Mouse (Mus musculus) induced T-regulatory cell, adult 2 months (primary cell): ENCODE measurements around the gene Irgc1.

ENCODE experiments used
- DNase-seq: peaks from one replicate; pipeline ENCODE4 v3.0.0-alpha.2; 2012; ENCODE audit warnings: low read depth

The Irgc1 gene

GRCm38 (mm10) chr7:24399256-24400081 lies 52.6 kb downstream of the Irgc1 start, which contains the start of gene Smg9:
Gene Smg9 (plus strand): TSS chr7:24399619.
- peak; percentile 100 for DNase-seq

GRCm38 (mm10) chr7:24398364-24398913 lies 53.7 kb downstream of the Irgc1 start:
- peak; percentile 20 for DNase-seq

- no peak for DNase-seq
These were observed 55.3 kb downstream of the Irgc1 start for GRCm38 (mm10) chr7:24396832-24397231.

GRCm38 (mm10) chr7:24394475-24395161 lies 57.5 kb downstream of the Irgc1 start:
- DNase-seq, result peak; percentile 72

- DNase-seq, result no peak
These were observed 58.0 kb downstream of the Irgc1 start for GRCm38 (mm10) chr7:24394054-24394453.

GRCm38 (mm10) chr7:24391687-24392086 lies 60.4 kb downstream of the Irgc1 start:
- no peak for DNase-seq

- no peak for DNase-seq
These were observed 61.0 kb downstream of the Irgc1 start for GRCm38 (mm10) chr7:24391077-24391476.

GRCm38 (mm10) chr7:24390512-24390911 lies 61.6 kb downstream of the Irgc1 start:
- DNase-seq, result no peak

- DNase-seq, result peak; percentile 11
These were observed 62.4 kb downstream of the Irgc1 start for GRCm38 (mm10) chr7:24389516-24390187.

- DNase-seq, result peak; percentile 7
These were observed 65.0 kb downstream of the Irgc1 start for GRCm38 (mm10) chr7:24387059-24387556.

GRCm38 (mm10) chr7:24384827-24385226 lies 67.3 kb downstream of the Irgc1 start:
- peak; percentile 87 for DNase-seq

GRCm38 (mm10) chr7:24384070-24384469 lies 68.0 kb downstream of the Irgc1 start:
- peak; percentile 52 for DNase-seq

GRCm38 (mm10) chr7:24382730-24383372 lies 69.2 kb downstream of the Irgc1 start:
- peak; percentile 62 for DNase-seq
